Mouse (Mus musculus) liver, embryonic 13.5 days (tissue): ENCODE results near the gene Cubn. TPM values are rescaled to one million over a fixed set of nuclear protein-coding genes. Genes with fewer than 3 reads are reported as not detected.
A peak's percentile ranks its signal among the peaks of the same experiment; 100 is the strongest.

Experiments used
- ATAC-seq: fragments of 200-750 bp; cut with Nextera tagmentation; 2 replicates; pipeline ENCODE4 v1.8.0; 2017; ENCODE audit warnings: low read depth, mild to moderate bottlenecking, moderate number of reproducible peaks, moderate library complexity
- DNase-seq: peaks from one replicate; pipeline ENCODE4 v3.0.0; 2022
- H3K27ac ChIP-seq: fragments of 300-500 bp; sonication (generic); 2 replicates; pipeline ENCODE4 v1.5.1; 2015; ENCODE audit warnings: moderate library complexity, mild to moderate bottlenecking, inconsistent platforms
- H3K27me3 ChIP-seq: fragments of 300-500 bp; sonication (generic); 2 replicates; pipeline ENCODE4 v1.6.1; 2015; ENCODE audit warnings: mild to moderate bottlenecking, inconsistent platforms
- H3K36me3 ChIP-seq: fragments of 300-500 bp; sonication (generic); 2 replicates; pipeline ENCODE4 v1.6.1; 2015; ENCODE audit warnings: mild to moderate bottlenecking, inconsistent platforms
- H3K4me1 ChIP-seq: fragments of 300-500 bp; sonication (generic); replicated peaks from 2 replicates; pipeline ENCODE4 v1.6.1; 2015; ENCODE audit warnings: inconsistent platforms
- H3K4me2 ChIP-seq: fragments of 300-500 bp; sonication (generic); 2 replicates; pipeline ENCODE4 v1.6.1; 2015; ENCODE audit warnings: inconsistent platforms, mild to moderate bottlenecking, moderate library complexity
- H3K4me3 ChIP-seq: fragments of 300-500 bp; sonication (generic); replicated peaks from 2 replicates; pipeline ENCODE4 v1.5.1; 2015; ENCODE audit warnings: mild to moderate bottlenecking, inconsistent platforms
- H3K9ac ChIP-seq: fragments of 300-500 bp; sonication (generic); 2 replicates; pipeline ENCODE4 v1.6.1; 2015; ENCODE audit warnings: mild to moderate bottlenecking, inconsistent platforms
- H3K9me3 ChIP-seq: fragments of 300-500 bp; sonication (generic); replicated peaks from 2 replicates; pipeline ENCODE4 v1.6.1; 2016; ENCODE audit warnings: inconsistent platforms
- WGBS: fragments of 180-500 bp; shearing (Covaris S2); methylation state at CpG from one replicate; pipeline ENCODE4 v1.1.7; 2015; ENCODE audit not compliant: insufficient replicate concordance; 5-methylcytosine and 5-hydroxymethylcytosine counted together
- polyA plus RNA-seq: library from polyadenylated mRNA; unstranded; fragments of >200 nt; fragmentation: Nextera tagmentation; extraction: Ambion mirVana; gene quantifications from 2 replicates; pipeline ENCODE4 v1.2.1, GENCODE M21; 2015

The Cubn gene
- polyA plus RNA-seq, 1 experiment from 2014 or later = 0.03 TPM

GRCm38 (mm10) chr2:13268681-13269293 lies 222.8 kb downstream of the Cubn start:
- H3K27ac ChIP-seq = peak overlapping the region; percentile 50
- H3K4me1 ChIP-seq = peaks cover 47% of the 10 kb centered on the region
- no peak overlapping the region for H3K9ac ChIP-seq
- H3K4me3 ChIP-seq = 0 out of 2 replicates have a peak overlapping the region, but pooled peaks have one; percentile 16
- 0 out of 2 replicates have a peak, but pooled peaks cover 9% of the 10 kb centered on the region for H3K36me3 ChIP-seq
- no peaks in the 10 kb centered on the region for H3K9me3 ChIP-seq
- DNase-seq (no peak), ATAC-seq (no peak)
- peak overlapping the region; percentile 29 for H3K4me2 ChIP-seq
- 33% methylated on average over 4 of the region's 4 CpGs for WGBS
- H3K27me3 ChIP-seq = no peaks in the 10 kb centered on the region

GRCm38 (mm10) chr2:13264875-13265274 lies 226.7 kb downstream of the Cubn start:
- H3K9me3 ChIP-seq = no peaks in the 10 kb centered on the region
- H3K4me2 ChIP-seq = no peak overlapping the region
- 35% methylated on average over 4 of the region's 4 CpGs for WGBS
- H3K36me3 ChIP-seq = 0 out of 2 replicates have a peak, but pooled peaks cover 9% of the 10 kb centered on the region
- ATAC-seq (no peak), DNase-seq (peak; percentile 11)
- peaks cover 17% of the 10 kb centered on the region for H3K4me1 ChIP-seq
- H3K4me3 ChIP-seq = no peak overlapping the region
- H3K9ac ChIP-seq = no peak overlapping the region
- no peak overlapping the region for H3K27ac ChIP-seq
- no peaks in the 10 kb centered on the region for H3K27me3 ChIP-seq

GRCm38 (mm10) chr2:13263150-13263549 lies 228.5 kb downstream of the Cubn start:
- H3K9ac ChIP-seq = no peak overlapping the region
- H3K4me3 ChIP-seq = no peak overlapping the region
- H3K4me1 ChIP-seq = no peaks in the 10 kb centered on the region; the same call in 1 of the 2 replicates
- WGBS = 46% methylated on average over 4 of the region's 4 CpGs
- no peaks in the 10 kb centered on the region for H3K9me3 ChIP-seq
- ATAC-seq (no peak), DNase-seq (no peak)
- no peak overlapping the region for H3K4me2 ChIP-seq
- no peaks in the 10 kb centered on the region for H3K27me3 ChIP-seq
- H3K36me3 ChIP-seq = 0 out of 2 replicates have a peak, but pooled peaks cover 9% of the 10 kb centered on the region
- H3K27ac ChIP-seq = no peak overlapping the region

DNA sequence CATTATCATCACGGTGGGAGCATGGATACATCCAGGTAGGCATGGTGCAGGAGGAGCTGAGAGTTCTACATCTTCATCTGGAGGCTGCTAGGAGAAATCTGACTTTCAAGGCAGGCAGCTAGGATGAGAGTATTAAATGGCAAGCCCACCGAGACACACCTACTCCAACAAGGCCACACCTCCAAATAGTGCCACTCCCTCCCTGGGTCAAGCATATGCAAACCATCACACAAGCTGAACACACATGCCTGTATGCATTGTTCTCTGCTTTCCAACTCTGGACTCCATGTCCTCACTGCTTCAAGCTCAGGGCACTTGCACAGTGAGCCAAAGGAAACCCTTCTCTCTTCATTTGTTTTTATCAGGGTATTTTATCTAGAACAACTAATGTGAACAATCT lies 233.0 kb downstream of the Cubn start:
- no peak for ATAC-seq
- H3K9me3 ChIP-seq = no peaks in the 10 kb centered on the region
- no peaks in the 10 kb centered on the region for H3K4me1 ChIP-seq
- H3K4me2 ChIP-seq = no peak overlapping the region
- 67% methylated on average over 2 of the region's 2 CpGs for WGBS
- DNase-seq = no peak
- H3K9ac ChIP-seq = no peak overlapping the region
- H3K4me3 ChIP-seq = no peak overlapping the region
- peaks cover 24% of the 10 kb centered on the region for H3K36me3 ChIP-seq
- H3K27ac ChIP-seq = no peak overlapping the region
- no peaks in the 10 kb centered on the region for H3K27me3 ChIP-seq

- 77% methylated on average over 9 of the region's 9 CpGs for WGBS
- H3K9ac ChIP-seq = no peak overlapping the region
- no peak for ATAC-seq
- 0 out of 2 replicates have a peak, but pooled peaks cover 4% of the 10 kb centered on the region for H3K4me1 ChIP-seq
- no peaks in the 10 kb centered on the region for H3K36me3 ChIP-seq
- no peak overlapping the region for H3K27ac ChIP-seq
- no peak for DNase-seq
- H3K4me3 ChIP-seq = no peak overlapping the region
- no peaks in the 10 kb centered on the region for H3K9me3 ChIP-seq
- no peak overlapping the region for H3K4me2 ChIP-seq
- H3K27me3 ChIP-seq = no peaks in the 10 kb centered on the region
Observed at GRCm38 (mm10) chr2:13240711-13241110, 250.9 kb downstream of the Cubn start.

- 65% methylated on average over 8 of the region's 8 CpGs for WGBS
- H3K36me3 ChIP-seq = no peaks in the 10 kb centered on the region
- no peaks in the 10 kb centered on the region for H3K27me3 ChIP-seq
- no peak overlapping the region for H3K27ac ChIP-seq
- no peak for ATAC-seq
- no peak overlapping the region for H3K9ac ChIP-seq
- peaks cover 11% of the 10 kb centered on the region for H3K4me1 ChIP-seq
- no peak overlapping the region for H3K4me2 ChIP-seq
- peak; percentile 17 for DNase-seq
- H3K9me3 ChIP-seq = no peaks in the 10 kb centered on the region
- no peak overlapping the region for H3K4me3 ChIP-seq
Observed at GRCm38 (mm10) chr2:13237140-13237901, 254.3 kb downstream of the Cubn start.

DNA sequence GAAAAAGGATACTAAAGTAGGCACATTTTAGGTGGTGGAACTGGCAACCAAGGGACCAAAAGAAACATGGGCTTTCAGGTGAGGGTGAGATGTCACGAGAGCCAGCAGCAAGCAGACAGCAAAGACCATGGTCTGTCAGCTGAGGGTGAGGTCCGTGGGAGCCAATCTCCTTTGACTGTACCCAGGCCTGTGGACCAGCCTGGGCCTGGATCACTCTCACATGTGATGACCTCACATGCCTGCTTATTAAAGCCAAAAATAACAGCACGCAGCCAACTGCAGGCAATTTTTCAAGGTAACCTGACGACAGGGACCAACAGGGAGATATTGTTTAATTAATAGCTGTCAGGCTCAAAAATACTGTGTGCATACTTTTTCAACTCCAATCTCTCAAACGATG lies 255.9 kb downstream of the Cubn start:
- no peak for ATAC-seq
- WGBS = 70% methylated on average over 5 of the region's 5 CpGs
- Histone ChIP-seq H3K27ac (no peak overlapping the region), H3K4me3 (no peak overlapping the region), H3K4me2 (no peak overlapping the region), H3K9ac (no peak overlapping the region), H3K36me3 (no peaks in the 10 kb centered on the region), H3K9me3 (no peaks in the 10 kb centered on the region), H3K4me1 (peaks cover 11% of the 10 kb centered on the region), H3K27me3 (no peaks in the 10 kb centered on the region)
- no peak for DNase-seq

DNA sequence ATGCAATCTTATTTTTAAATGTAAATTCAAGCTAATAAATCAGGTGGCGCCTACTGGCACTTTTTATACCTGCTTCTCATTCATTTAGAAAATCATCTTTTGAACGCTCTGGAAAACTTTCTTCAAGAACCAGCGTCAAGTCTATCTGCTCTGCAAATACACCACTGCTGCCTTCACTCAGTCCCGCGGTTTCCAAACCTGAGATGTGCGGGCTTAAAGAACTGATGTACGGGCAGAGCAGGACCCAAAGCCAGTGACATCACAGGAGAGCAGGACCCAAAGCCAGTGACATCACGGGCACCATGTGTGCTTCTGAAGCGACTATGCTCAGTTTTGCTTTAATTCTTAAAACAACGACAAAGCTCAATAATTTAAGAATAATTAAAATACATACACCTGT lies 256.8 kb downstream of the Cubn start:
- ATAC-seq (no peak), DNase-seq (no peak)
- Histone ChIP-seq H3K9ac (no peak overlapping the region), H3K9me3 (no peaks in the 10 kb centered on the region), H3K4me3 (no peak overlapping the region), H3K27me3 (no peaks in the 10 kb centered on the region), H3K36me3 (no peaks in the 10 kb centered on the region), H3K4me2 (no peak overlapping the region), H3K27ac (no peak overlapping the region), H3K4me1 (peaks cover 11% of the 10 kb centered on the region)
- WGBS = 79% methylated on average over 10 of the region's 10 CpGs

DNA sequence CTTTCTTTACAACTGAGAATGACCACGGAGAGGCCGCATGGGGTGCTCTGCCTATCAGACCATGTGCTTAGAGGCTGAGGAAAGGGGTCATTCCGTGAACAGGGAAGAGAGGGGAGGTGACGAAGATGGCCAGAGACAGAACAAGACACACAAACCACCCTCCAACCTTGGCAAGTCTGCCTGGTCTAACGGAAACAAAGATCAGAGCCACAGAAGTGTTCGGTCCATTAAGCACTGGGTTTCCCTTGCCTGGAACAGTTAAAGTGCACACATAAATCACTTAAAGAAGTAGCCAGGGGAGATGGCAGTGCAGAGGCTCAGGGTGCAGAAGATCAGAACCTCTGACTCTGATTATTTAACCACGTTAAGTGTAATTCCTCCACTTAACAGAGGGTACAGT lies 257.7 kb downstream of the Cubn start:
- Histone ChIP-seq H3K9ac (no peak overlapping the region), H3K4me3 (no peak overlapping the region), H3K36me3 (no peaks in the 10 kb centered on the region), H3K4me1 (peaks cover 11% of the 10 kb centered on the region), H3K27me3 (no peaks in the 10 kb centered on the region), H3K4me2 (no peak overlapping the region), H3K27ac (no peak overlapping the region), H3K9me3 (no peaks in the 10 kb centered on the region)
- 60% methylated on average over 7 of the region's 7 CpGs for WGBS
- DNase-seq (no peak), ATAC-seq (no peak)

DNA sequence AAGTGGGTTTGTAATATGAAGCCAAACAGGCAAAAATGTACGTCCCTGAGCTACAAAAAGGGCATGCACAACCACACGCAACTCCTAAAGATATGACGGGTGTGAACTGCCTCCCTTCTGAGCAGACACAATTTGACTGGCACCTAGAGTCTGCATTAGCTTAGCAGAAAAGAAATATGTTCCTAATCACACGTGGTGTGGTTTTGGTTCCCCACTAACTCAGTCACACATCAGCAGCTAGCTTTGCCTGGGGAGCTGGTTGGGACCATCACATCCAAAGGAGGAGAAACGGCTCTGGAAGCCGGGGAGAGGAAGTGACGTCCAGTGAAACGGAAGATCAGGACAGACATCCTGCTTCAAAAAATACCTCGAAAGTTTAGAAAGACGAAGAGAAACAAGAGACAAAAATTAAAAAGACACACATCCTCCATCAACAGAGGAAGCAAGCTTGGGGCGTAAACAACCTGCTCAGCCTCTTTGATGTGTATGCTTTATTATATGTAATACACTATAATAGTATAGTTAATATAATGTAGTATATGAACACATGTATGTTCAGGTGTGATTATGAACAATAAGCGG lies 258.3 kb downstream of the Cubn start:
- no peak overlapping the region for H3K27ac ChIP-seq
- H3K27me3 ChIP-seq = no peaks in the 10 kb centered on the region
- no peak overlapping the region for H3K9ac ChIP-seq
- H3K9me3 ChIP-seq = no peaks in the 10 kb centered on the region
- H3K4me3 ChIP-seq = no peak overlapping the region
- 57% methylated on average over 12 of the region's 12 CpGs for WGBS
- no peaks in the 10 kb centered on the region for H3K36me3 ChIP-seq
- H3K4me2 ChIP-seq = no peak overlapping the region
- DNase-seq (no peak), ATAC-seq (no peak)
- H3K4me1 ChIP-seq = peaks cover 11% of the 10 kb centered on the region

DNA sequence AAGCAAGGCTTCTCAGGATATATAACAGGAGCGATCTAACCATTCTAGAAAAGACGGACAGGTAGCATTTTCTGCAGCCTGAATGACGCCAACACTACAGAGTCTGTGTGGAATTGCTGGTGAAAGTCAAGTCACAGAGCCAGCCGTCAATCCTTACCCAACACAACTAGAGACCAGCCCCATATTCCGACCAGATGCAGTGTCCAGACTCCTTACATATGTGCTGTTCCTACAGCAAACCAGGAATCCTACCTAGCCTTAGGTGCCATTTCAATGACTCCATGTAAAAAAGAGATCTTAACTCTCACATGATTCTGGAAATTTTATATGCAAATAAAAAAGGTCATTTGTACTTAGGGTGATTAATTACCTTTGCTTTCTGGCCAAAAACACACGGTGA lies 259.3 kb downstream of the Cubn start:
- H3K36me3 ChIP-seq = no peaks in the 10 kb centered on the region
- H3K4me2 ChIP-seq = no peak overlapping the region
- WGBS = 80% methylated on average over 6 of the region's 6 CpGs
- no peak for ATAC-seq
- H3K9ac ChIP-seq = no peak overlapping the region
- H3K4me1 ChIP-seq = peaks cover 11% of the 10 kb centered on the region
- DNase-seq = no peak
- H3K4me3 ChIP-seq = no peak overlapping the region
- H3K27me3 ChIP-seq = no peaks in the 10 kb centered on the region
- H3K27ac ChIP-seq = no peak overlapping the region
- no peaks in the 10 kb centered on the region for H3K9me3 ChIP-seq
